Mouse (Mus musculus) monocyte, adult 5-6 weeks (primary cell): ENCODE measurements around the gene Zkscan5. TPM values are rescaled to one million over a fixed set of nuclear protein-coding genes. Genes with fewer than 3 reads are reported as not detected.
"Not testable (repeated sequence)": the region's sequence is repeated elsewhere in the genome, so short reads cannot be mapped to it uniquely, and the experiment has no call there.

Experiments used
- ATAC-seq: fragments of 153-309, 156-312 bp; replicated peaks from 2 replicates; pipeline ENCODE4 v1.8.0; 2017; ENCODE audit warnings: mild to moderate bottlenecking; ENCODE audit not compliant: low TSS enrichment, insufficient number of reproducible peaks, severe bottlenecking, poor library complexity, low FRiP score
- total RNA-seq: library from RNA; stranded (forward); fragments of 200-1000, 200-491, 200-594 nt; gene quantifications from 3 replicates; pipeline ENCODE4 v1.2.3, GENCODE M21; 2017

The Zkscan5 gene
- total RNA-seq, 1 experiment from 2014 or later: 10.6 TPM

GRCm38 (mm10) chr5:145208391-145208790 lies 4.0 kb downstream of the Zkscan5 start:
- not testable (repeated sequence) for ATAC-seq

- no peak for ATAC-seq
Observed at GRCm38 (mm10) chr5:145211340-145211739, 7.0 kb downstream of the Zkscan5 start.

GRCm38 (mm10) chr5:145212216-145212615 lies 7.9 kb downstream of the Zkscan5 start:
- no peak for ATAC-seq

- no peak for ATAC-seq
Observed at GRCm38 (mm10) chr5:145213505-145213904, 9.1 kb downstream of the Zkscan5 start.

GRCm38 (mm10) chr5:145214679-145215078 lies 10.3 kb downstream of the Zkscan5 start:
- no peak for ATAC-seq

- ATAC-seq: no peak
Observed at GRCm38 (mm10) chr5:145217746-145218145, 13.4 kb downstream of the Zkscan5 start.

- ATAC-seq: no peak
Observed at GRCm38 (mm10) chr5:145218206-145218605, 13.8 kb downstream of the Zkscan5 start.

- no peak for ATAC-seq
Observed at GRCm38 (mm10) chr5:145218671-145219070, 14.3 kb downstream of the Zkscan5 start.

GRCm38 (mm10) chr5:145219981-145220380 lies 15.6 kb downstream of the Zkscan5 start:
- ATAC-seq: no peak

- no peak for ATAC-seq
Observed at GRCm38 (mm10) chr5:145222840-145223239, 18.5 kb downstream of the Zkscan5 start.

- no peak for ATAC-seq
Observed at GRCm38 (mm10) chr5:145223395-145223794, 19.0 kb downstream of the Zkscan5 start.

GRCm38 (mm10) chr5:145226453-145226852 lies 22.1 kb downstream of the Zkscan5 start:
- ATAC-seq: no peak

GRCm38 (mm10) chr5:145229283-145229682 lies 24.9 kb downstream of the Zkscan5 start:
- not testable (repeated sequence) for ATAC-seq

GRCm38 (mm10) chr5:145230641-145231040 lies 26.3 kb downstream of the Zkscan5 start:
- no peak for ATAC-seq

- peak; percentile 96 for ATAC-seq
Observed at GRCm38 (mm10) chr5:145231367-145231871, 27.1 kb downstream of the Zkscan5 start, which contains the start of gene Zfp655. TSS of gene Zfp655 (plus strand) at chr5:145231715.

GRCm38 (mm10) chr5:145231893-145232411 lies 27.6 kb downstream of the Zkscan5 start:
- ATAC-seq: no peak

- ATAC-seq: no peak
Observed at GRCm38 (mm10) chr5:145234636-145235035, 30.3 kb downstream of the Zkscan5 start.

- no peak for ATAC-seq
Observed at GRCm38 (mm10) chr5:145249520-145249919, 45.2 kb downstream of the Zkscan5 start.
